Mouse (Mus musculus): ENCODE data around the gene Metap2. TPM values are rescaled to one million over a fixed set of nuclear protein-coding genes. Genes with fewer than 3 reads are reported as not detected.

The Metap2 gene
- polyA plus RNA-seq, 1 experiment from 2014 or later: 161 TPM

- no peaks in the 10 kb centered on the region for H3K9me3 ChIP-seq (replicated peaks; ENCODE audit: control insufficient read depth, low read length)
- WGBS (ENCODE audit: insufficient replicate concordance): 53% methylated on average over 14 of the region's 14 CpGs
- ATAC-seq (ENCODE audit: low read depth): peak; percentile 17
- peaks cover 21% of the 10 kb centered on the region for H3K36me3 ChIP-seq (ENCODE audit: control insufficient read depth, insufficient read depth)
- H3K27me3 ChIP-seq (ENCODE audit: control insufficient read depth, insufficient read depth, low read depth, low read length): no peaks in the 10 kb centered on the region
- peak overlapping the region; percentile 93 for H3K4me2 ChIP-seq (ENCODE audit: low read depth, low read length)
- H3K9ac ChIP-seq (ENCODE audit: low read depth, low read length): peak overlapping the region; percentile 13; the same call in 1 of the 2 replicates
- peak overlapping the region; percentile 31 for H3K4me3 ChIP-seq (ENCODE audit: low read depth, low read length)
- peak overlapping the region; percentile 73 for H3K27ac ChIP-seq (ENCODE audit: low read length)
- H3K4me1 ChIP-seq (ENCODE audit: control insufficient read depth, low read depth, low read length): peaks cover 39% of the 10 kb centered on the region
These were observed 10.9 kb downstream of the Metap2 start for GRCm38 (mm10) chr10:93885839-93886477.

- Histone ChIP-seq H3K27ac (ENCODE audit: low read length) (peak overlapping the region; percentile 90), H3K4me3 (ENCODE audit: low read depth, low read length) (0 out of 2 replicates have a peak overlapping the region, but pooled peaks have one; percentile 20), H3K9ac (ENCODE audit: low read depth, low read length) (peak overlapping the region; percentile 34), H3K4me1 (ENCODE audit: control insufficient read depth, low read depth, low read length) (peaks cover 36% of the 10 kb centered on the region), H3K27me3 (ENCODE audit: control insufficient read depth, insufficient read depth, low read depth, low read length) (no peaks in the 10 kb centered on the region), H3K9me3 (replicated peaks; ENCODE audit: control insufficient read depth, low read length) (no peaks in the 10 kb centered on the region), H3K36me3 (ENCODE audit: control insufficient read depth, insufficient read depth) (peaks cover 45% of the 10 kb centered on the region), H3K4me2 (ENCODE audit: low read depth, low read length) (peak overlapping the region; percentile 45)
- WGBS (ENCODE audit: insufficient replicate concordance): 27% methylated on average over 8 of the region's 8 CpGs
- ATAC-seq (ENCODE audit: low read depth): peak; percentile 96
These were observed 14.0 kb downstream of the Metap2 start for GRCm38 (mm10) chr10:93882738-93883364.

- H3K4me1 ChIP-seq (ENCODE audit: control insufficient read depth, low read depth, low read length): peaks cover 35% of the 10 kb centered on the region
These were observed 15.0 kb downstream of the Metap2 start for GRCm38 (mm10) chr10:93881918-93882317.

GRCm38 (mm10) chr10:93878732-93879131, 18.2 kb downstream of the Metap2 start:
- no peak for ATAC-seq (ENCODE audit: low read depth)
- no peaks in the 10 kb centered on the region for H3K9me3 ChIP-seq (replicated peaks; ENCODE audit: control insufficient read depth, low read length)
- peaks cover 48% of the 10 kb centered on the region for H3K36me3 ChIP-seq (ENCODE audit: control insufficient read depth, insufficient read depth)
- H3K27me3 ChIP-seq (ENCODE audit: control insufficient read depth, insufficient read depth, low read depth, low read length): no peaks in the 10 kb centered on the region
- no peak overlapping the region for H3K4me3 ChIP-seq (ENCODE audit: low read depth, low read length)
- WGBS (ENCODE audit: insufficient replicate concordance): 94% methylated on average over 4 of the region's 4 CpGs
- no peak overlapping the region for H3K27ac ChIP-seq (ENCODE audit: low read length)
- peaks cover 12% of the 10 kb centered on the region for H3K4me1 ChIP-seq (ENCODE audit: control insufficient read depth, low read depth, low read length)
- H3K9ac ChIP-seq (ENCODE audit: low read depth, low read length): no peak overlapping the region
- H3K4me2 ChIP-seq (ENCODE audit: low read depth, low read length): no peak overlapping the region

More at GRCm38 (mm10) chr10:93881918-93882317, 15.0 kb downstream of the Metap2 start:
- peaks cover 44% of the 10 kb centered on the region for H3K36me3 ChIP-seq (ENCODE audit: control insufficient read depth, insufficient read depth)
- no peaks in the 10 kb centered on the region for H3K27me3 ChIP-seq (ENCODE audit: control insufficient read depth, insufficient read depth, low read depth, low read length)
- no peak overlapping the region for H3K4me2 ChIP-seq (ENCODE audit: low read depth, low read length)
- no peak overlapping the region for H3K4me3 ChIP-seq (ENCODE audit: low read depth, low read length)
- H3K27ac ChIP-seq (ENCODE audit: low read length): no peak overlapping the region; the same call in 1 of the 2 replicates
- H3K9ac ChIP-seq (ENCODE audit: low read depth, low read length): no peak overlapping the region
- no peaks in the 10 kb centered on the region for H3K9me3 ChIP-seq (replicated peaks; ENCODE audit: control insufficient read depth, low read length)
- no peak for ATAC-seq (ENCODE audit: low read depth)

GRCm38 (mm10) chr10:93876772-93877171, 20.1 kb downstream of the Metap2 start:
- Histone ChIP-seq H3K4me2 (ENCODE audit: low read depth, low read length) (no peak overlapping the region), H3K9ac (ENCODE audit: low read depth, low read length) (no peak overlapping the region), H3K27ac (ENCODE audit: low read length) (no peak overlapping the region), H3K36me3 (ENCODE audit: control insufficient read depth, insufficient read depth) (peaks cover 61% of the 10 kb centered on the region), H3K4me3 (ENCODE audit: low read depth, low read length) (no peak overlapping the region), H3K4me1 (ENCODE audit: control insufficient read depth, low read depth, low read length) (no peaks in the 10 kb centered on the region; the same call in 1 of the 2 replicates), H3K9me3 (replicated peaks; ENCODE audit: control insufficient read depth, low read length) (no peaks in the 10 kb centered on the region), H3K27me3 (ENCODE audit: control insufficient read depth, insufficient read depth, low read depth, low read length) (no peaks in the 10 kb centered on the region)
- no peak for ATAC-seq (ENCODE audit: low read depth)
- WGBS (ENCODE audit: insufficient replicate concordance): 76% methylated on average over 1 of the region's 1 CpGs

- H3K4me2 ChIP-seq (ENCODE audit: low read depth, low read length): no peak overlapping the region
- no peak for ATAC-seq (ENCODE audit: low read depth)
- no peak overlapping the region for H3K9ac ChIP-seq (ENCODE audit: low read depth, low read length)
- H3K4me3 ChIP-seq (ENCODE audit: low read depth, low read length): no peak overlapping the region
- H3K9me3 ChIP-seq (replicated peaks; ENCODE audit: control insufficient read depth, low read length): no peaks in the 10 kb centered on the region
- WGBS (ENCODE audit: insufficient replicate concordance): 71% methylated on average over 4 of the region's 4 CpGs
- H3K27ac ChIP-seq (ENCODE audit: low read length): no peak overlapping the region
- no peaks in the 10 kb centered on the region for H3K27me3 ChIP-seq (ENCODE audit: control insufficient read depth, insufficient read depth, low read depth, low read length)
- no peaks in the 10 kb centered on the region for H3K4me1 ChIP-seq (ENCODE audit: control insufficient read depth, low read depth, low read length)
- peaks cover 82% of the 10 kb centered on the region for H3K36me3 ChIP-seq (ENCODE audit: control insufficient read depth, insufficient read depth)
These were observed 28.0 kb downstream of the Metap2 start for GRCm38 (mm10) chr10:93868886-93869285.

- Histone ChIP-seq H3K4me1 (ENCODE audit: control insufficient read depth, low read depth, low read length) (no peaks in the 10 kb centered on the region), H3K27ac (ENCODE audit: low read length) (no peak overlapping the region), H3K27me3 (ENCODE audit: control insufficient read depth, insufficient read depth, low read depth, low read length) (no peaks in the 10 kb centered on the region), H3K9ac (ENCODE audit: low read depth, low read length) (no peak overlapping the region), H3K36me3 (ENCODE audit: control insufficient read depth, insufficient read depth) (peaks cover 80% of the 10 kb centered on the region), H3K9me3 (replicated peaks; ENCODE audit: control insufficient read depth, low read length) (no peaks in the 10 kb centered on the region), H3K4me3 (ENCODE audit: low read depth, low read length) (no peak overlapping the region), H3K4me2 (ENCODE audit: low read depth, low read length) (no peak overlapping the region)
- ATAC-seq (ENCODE audit: low read depth): no peak
- 92% methylated on average over 7 of the region's 7 CpGs for WGBS (ENCODE audit: insufficient replicate concordance)
These were observed 28.5 kb downstream of the Metap2 start for GRCm38 (mm10) chr10:93868401-93868800.

GRCm38 (mm10) chr10:93856095-93856494, 40.8 kb downstream of the Metap2 start:
- Histone ChIP-seq H3K4me2 (ENCODE audit: low read depth, low read length) (no peak overlapping the region), H3K4me3 (ENCODE audit: low read depth, low read length) (no peak overlapping the region), H3K4me1 (ENCODE audit: control insufficient read depth, low read depth, low read length) (no peaks in the 10 kb centered on the region), H3K27ac (ENCODE audit: low read length) (no peak overlapping the region), H3K9me3 (replicated peaks; ENCODE audit: control insufficient read depth, low read length) (no peaks in the 10 kb centered on the region), H3K9ac (ENCODE audit: low read depth, low read length) (no peak overlapping the region), H3K36me3 (ENCODE audit: control insufficient read depth, insufficient read depth) (peaks cover 19% of the 10 kb centered on the region), H3K27me3 (ENCODE audit: control insufficient read depth, insufficient read depth, low read depth, low read length) (no peaks in the 10 kb centered on the region)
- ATAC-seq (ENCODE audit: low read depth): no peak
- WGBS (ENCODE audit: insufficient replicate concordance): 89% methylated on average over 6 of the region's 6 CpGs

- Histone ChIP-seq H3K9ac (ENCODE audit: low read depth, low read length) (no peak overlapping the region), H3K4me1 (ENCODE audit: control insufficient read depth, low read depth, low read length) (no peaks in the 10 kb centered on the region), H3K4me3 (ENCODE audit: low read depth, low read length) (no peak overlapping the region), H3K9me3 (replicated peaks; ENCODE audit: control insufficient read depth, low read length) (no peaks in the 10 kb centered on the region), H3K36me3 (ENCODE audit: control insufficient read depth, insufficient read depth) (peaks cover 11% of the 10 kb centered on the region), H3K4me2 (ENCODE audit: low read depth, low read length) (no peak overlapping the region), H3K27ac (ENCODE audit: low read length) (no peak overlapping the region), H3K27me3 (ENCODE audit: control insufficient read depth, insufficient read depth, low read depth, low read length) (no peaks in the 10 kb centered on the region)
- 59% methylated on average over 9 of the region's 9 CpGs for WGBS (ENCODE audit: insufficient replicate concordance)
- ATAC-seq (ENCODE audit: low read depth): no peak
These were observed 41.8 kb downstream of the Metap2 start for GRCm38 (mm10) chr10:93855126-93855525.
